Mouse (Mus musculus) cerebellum, adult 11-12 months (tissue): ENCODE measurements around the gene Olfr449.

ENCODE experiments used
- DNase-seq: peaks from one replicate; pipeline ENCODE4 v3.0.0; 2022

Olfr449 gene

DNA sequence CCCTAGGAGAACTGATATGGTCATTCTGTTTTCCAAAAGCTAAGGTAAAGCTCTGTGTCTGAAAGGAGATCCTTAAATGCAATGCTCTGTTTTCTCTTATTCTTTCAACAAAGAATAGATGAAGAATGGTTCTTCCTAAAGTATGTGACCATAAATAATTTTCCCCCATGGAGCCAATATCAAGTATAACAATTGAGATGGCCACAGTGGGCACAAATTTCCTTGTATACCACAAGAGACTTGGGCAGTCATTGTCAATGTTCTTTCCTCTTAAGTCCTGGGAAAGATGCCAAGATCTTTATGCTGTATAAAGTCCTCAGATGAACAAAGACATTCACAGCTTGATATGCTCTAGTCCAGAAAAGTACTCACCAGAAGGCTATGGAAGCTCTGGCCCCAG, at the start of gene Olfr449:
Gene Olfr449 (plus strand): TSS at position 301 of the 400 bp plus-strand sequence.
- DNase-seq, result no peak

DNA sequence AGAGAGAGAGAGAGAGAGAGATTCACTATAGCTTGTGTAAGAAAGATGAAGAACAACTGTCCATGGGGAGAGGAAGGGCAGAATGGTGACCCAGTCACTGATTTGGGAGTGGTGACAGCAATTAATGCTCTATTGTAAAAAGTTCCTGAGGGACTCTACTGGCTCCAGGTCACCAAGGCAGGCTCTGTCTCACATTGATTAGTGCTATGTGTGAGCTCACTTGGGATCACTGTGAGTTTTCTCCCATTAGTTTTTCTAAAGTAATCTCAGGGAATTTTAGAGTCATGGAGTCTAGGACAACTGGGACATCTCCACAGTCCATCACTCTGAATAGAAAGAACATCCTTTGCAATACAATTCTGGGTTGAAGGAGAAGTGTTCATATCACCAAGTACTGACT, 49.4 kb upstream of the Olfr449 start, which contains the start of gene Olfr452:
Gene Olfr452 (plus strand): TSS at position 301 of the 400 bp plus-strand sequence.
- DNase-seq, result no peak

DNA sequence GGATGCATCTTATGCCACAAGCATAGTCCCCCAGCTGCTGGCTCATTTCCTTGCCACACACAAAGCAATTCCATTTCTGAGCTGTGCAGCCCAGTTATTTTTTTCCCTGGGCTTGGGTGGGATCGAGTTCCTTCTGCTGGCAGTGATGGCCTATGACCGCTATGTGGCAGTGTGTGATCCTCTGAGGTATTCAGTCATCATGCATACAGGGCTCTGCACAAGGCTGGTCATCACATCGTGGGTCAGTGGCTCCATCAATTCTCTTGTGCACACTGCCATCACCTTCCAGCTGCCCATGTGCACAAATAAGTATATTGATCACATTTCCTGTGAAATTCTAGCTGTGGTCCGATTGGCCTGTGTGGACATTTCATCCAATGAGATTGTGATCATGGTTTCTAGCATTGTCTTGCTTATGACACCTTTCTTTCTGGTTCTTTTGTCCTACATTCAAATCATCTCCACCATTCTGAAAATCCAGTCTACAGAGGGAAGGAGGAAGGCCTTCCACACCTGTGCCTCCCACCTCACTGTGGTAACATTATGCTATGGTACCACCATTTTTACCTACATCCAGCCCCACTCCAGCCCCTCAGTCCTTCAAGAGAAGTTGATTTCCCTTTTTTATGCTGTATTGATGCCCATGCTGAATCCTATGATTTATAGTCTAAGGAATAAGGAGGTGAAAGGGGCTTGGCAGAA, 43.8 kb upstream of the Olfr449 start:
- DNase-seq, result no peak

DNA sequence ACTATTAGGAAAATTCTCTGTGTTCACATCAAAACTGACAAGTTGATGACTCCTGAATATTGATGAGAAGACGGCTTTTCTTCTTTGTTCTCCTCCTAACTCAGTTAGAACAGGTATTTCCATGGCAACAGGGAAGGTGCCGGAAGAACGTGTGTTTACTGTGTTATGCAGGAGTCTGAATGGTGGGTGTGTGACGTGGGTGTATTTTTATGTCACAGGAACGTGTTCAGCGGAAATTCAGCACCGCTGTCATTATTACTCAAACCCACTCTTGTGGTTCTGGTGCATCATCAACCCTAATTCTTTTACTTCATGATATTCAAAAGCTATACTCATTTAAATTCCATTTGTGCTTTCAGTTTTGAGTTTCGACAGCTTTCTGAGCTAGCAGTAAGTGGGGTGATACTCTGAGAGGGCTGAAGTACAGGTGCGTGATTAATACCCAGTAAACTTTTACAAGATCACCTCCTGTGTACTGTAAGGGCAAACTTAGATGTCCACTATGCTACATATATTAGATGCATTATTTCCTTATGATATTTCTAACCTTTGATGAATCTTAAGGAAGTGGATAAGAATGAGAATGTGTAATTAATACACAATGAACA, 43.1 kb upstream of the Olfr449 start:
- no peak for DNase-seq

DNA sequence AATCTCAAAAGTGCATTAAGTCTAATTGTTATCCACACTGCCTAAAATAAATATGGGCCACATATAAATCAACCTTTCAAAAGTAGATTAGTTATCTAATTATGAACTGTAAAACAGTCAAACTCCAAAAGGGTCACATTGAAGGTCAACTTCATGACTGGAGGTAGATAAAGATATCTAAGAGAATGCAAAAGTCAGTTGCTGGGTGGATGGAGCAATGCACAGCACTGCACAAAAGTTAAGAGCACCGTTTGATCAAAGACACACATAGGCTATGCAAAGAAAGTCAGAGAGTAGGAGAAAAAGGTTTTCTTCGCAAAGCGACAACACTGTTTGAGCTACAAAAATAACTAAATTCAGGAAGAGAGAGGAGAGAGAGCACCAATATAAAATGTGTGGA, 39.2 kb upstream of the Olfr449 start:
- DNase-seq, result no peak

DNA sequence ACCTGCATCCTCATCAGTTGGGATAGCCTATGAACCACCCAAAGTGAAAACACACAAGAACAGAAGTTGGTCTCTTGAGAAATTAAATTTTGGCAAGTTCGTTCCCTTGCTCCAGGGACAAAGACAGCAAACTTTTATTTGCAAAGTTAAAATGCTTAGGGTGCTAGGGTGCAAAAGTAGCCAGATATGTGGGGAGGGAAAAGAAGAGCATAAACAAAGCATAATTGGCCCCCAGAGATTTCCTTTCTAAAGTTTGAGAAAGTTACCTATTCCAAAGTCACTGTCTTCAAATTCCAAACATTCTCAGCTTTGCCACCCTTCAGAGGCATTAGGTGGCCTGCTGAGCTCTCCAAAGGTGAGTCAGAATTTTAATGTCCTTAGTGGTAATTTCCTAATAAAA, 22.5 kb upstream of the Olfr449 start, which contains the start of gene Olfr450:
Gene Olfr450 (plus strand): TSS at position 301 of the 400 bp plus-strand sequence.
- DNase-seq, result no peak

DNA sequence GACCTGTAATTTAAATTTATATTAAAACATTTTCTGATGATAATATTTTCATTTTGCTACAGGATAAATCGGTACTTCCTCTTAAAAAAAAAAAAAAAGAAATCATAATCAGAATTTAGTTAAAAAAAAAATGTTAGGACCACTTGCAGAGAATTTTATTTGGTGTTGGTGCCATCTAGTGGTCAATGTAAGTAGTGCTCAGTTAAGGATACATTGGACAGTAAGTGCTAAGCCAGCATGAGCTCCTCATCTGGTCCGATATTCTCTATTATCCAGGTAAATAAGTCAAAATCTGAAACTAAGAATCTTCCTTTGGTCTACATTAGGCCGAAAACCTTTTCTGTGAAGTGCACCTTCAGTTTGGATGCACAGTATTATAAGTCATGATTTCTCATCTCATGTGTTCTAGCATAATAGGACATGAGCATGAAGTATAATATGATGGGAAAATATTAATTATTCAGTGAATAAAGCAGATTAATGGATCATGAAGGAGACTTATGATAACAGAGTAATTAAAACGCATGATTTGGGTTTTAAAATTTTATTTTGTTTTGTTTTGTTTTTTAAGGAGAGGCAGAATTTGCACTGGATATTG, 26.1 kb downstream of the Olfr449 start:
- DNase-seq, result no peak

DNA sequence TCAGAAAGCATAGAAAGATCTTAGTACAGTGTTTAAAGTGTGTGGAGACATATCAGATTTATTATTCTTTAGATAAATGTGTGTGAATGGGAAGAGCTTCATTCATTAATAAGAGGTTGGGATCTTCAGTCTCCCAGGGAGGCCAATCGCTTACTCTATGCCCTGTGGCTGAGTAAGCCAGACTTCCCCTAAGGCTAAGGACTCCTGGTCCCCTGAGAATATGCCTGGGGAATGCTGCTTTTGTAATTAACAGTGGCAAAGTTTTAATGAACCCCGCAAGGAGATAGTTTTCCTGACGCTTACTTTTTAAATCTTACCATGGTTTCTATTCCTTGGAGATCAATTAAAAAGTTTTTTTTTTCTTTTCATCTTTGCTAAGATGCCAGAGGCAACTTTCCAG, 35.5 kb downstream of the Olfr449 start:
- no peak for DNase-seq

DNA sequence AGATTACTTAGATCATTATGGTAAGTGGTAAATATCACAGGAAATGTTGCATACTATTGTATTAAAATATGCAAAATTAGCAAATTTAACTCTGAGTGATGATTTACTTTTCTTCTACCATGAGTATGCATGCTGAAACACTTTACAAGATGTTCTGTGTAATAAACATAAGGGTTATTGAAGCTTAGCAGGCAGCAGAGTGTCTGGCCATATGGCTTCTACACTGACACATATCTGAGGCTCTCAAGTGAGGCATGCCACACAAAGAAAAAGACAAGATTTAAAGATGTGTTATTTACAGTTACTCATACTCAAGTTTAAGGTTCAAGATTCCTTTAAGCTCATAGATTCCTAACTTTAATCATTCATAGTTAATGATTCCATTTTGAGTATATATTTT, 42.1 kb downstream of the Olfr449 start:
- no peak for DNase-seq
